Mouse (Mus musculus): ENCODE measurements at regions not wholly inside any gene's neighbourhood (a gene's known extent, or its start where the extent isn't known, plus 50 kb on each side); places are given as distances from the start of the nearest gene placed in this dataset.

- H3K79me2 ChIP-seq (ENCODE audit: control insufficient read depth, insufficient read depth, low read length, poor library complexity) = no peaks in the 10 kb centered on the region
- H3K4me3 ChIP-seq (ENCODE audit: control insufficient read depth in 1 of 2, insufficient read depth in 1 of 2, low read depth in 2 of 2, low read length in 2 of 2) = no peak overlapping the region
- no peak for DNase-seq (ENCODE audit: low read depth, low spot score)
- no peaks in the 10 kb centered on the region for H3K9me3 ChIP-seq (replicated peaks; ENCODE audit: insufficient read depth, low read length)
- no peak overlapping the region for H3K9ac ChIP-seq (ENCODE audit: control insufficient read depth, low read depth, low read length, poor library complexity, severe bottlenecking)
- no peaks in the 10 kb centered on the region for H3K4me1 ChIP-seq (ENCODE audit: control insufficient read depth in 1 of 2, insufficient read depth in 2 of 2, low read length in 2 of 2)
- H3K27ac ChIP-seq (ENCODE audit: control insufficient read depth, low read depth, low read length) = no peak overlapping the region
- TF ChIP-seq ZKSCAN1 (IDR thresholded peaks at IDR 0.05; ENCODE audit: low read depth, low read length) = no peak
- no peak for TF ChIP-seq POLR2AphosphoS2 (IDR thresholded peaks at IDR 0.05; ENCODE audit: low read length)
- TF ChIP-seq ELF1 (IDR thresholded peaks at IDR 0.05; ENCODE audit: low read depth, low read length) = no peak
- TF ChIP-seq KAT2A (conservative IDR thresholded peaks at IDR 0.05; ENCODE audit: low read depth, low read length) = no peak
- TF ChIP-seq MXI1 (IDR thresholded peaks at IDR 0.05; ENCODE audit: low read depth, low read length) = no peak
- TF ChIP-seq EP300 (IDR thresholded peaks at IDR 0.05; ENCODE audit: low read depth in 1 of 2, low read length in 2 of 2) = no peak
- TF ChIP-seq CHD1 (IDR thresholded peaks at IDR 0.05; ENCODE audit: low read depth, low read length) = no peak
- no peak for TF ChIP-seq CHD2 (IDR thresholded peaks at IDR 0.05; ENCODE audit: low read length)
- TF ChIP-seq SMC3 (IDR thresholded peaks at IDR 0.05; ENCODE audit: low read depth, low read length) = no peak
- no peak for TF ChIP-seq HCFC1 (IDR thresholded peaks at IDR 0.05; ENCODE audit: low read depth, low read length)
- no peaks in the 10 kb centered on the region for H3K36me3 ChIP-seq (ENCODE audit: control insufficient read depth in 1 of 2, insufficient read depth in 2 of 2, low read length in 2 of 2)
- no peaks in the 10 kb centered on the region for H3K27me3 ChIP-seq (ENCODE audit: control insufficient read depth in 1 of 2, insufficient read depth in 2 of 2, low read length in 2 of 2)
Observed at GRCm38 (mm10) chr13:83946495-83946894, 275.6 kb upstream of the Tmem161b start.

DNA sequence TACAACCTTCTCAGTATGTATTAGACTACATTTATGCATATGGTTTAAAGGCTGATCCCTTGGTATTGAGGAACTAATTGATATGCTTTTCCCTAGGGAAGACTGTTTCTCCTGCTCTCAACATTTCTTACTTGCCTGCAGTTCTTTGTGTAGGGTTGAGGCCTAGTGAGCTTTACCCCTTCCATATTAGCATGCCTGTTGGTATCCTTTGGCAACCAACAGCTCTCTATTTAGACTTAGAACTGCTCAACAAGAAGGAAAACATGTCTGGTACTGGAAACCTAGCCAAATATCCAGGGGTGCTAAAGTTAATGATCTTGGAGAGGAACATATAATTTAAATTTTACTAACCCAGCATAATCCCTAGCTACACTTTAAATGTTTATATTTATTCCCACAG lies 270.9 kb upstream of the Tmem161b start:
- Histone ChIP-seq H3K9me3 (replicated peaks; ENCODE audit: insufficient read depth, low read length) (no peaks in the 10 kb centered on the region), H3K27ac (ENCODE audit: control insufficient read depth, low read depth, low read length) (no peak overlapping the region), H3K9ac (ENCODE audit: control insufficient read depth, low read depth, low read length, poor library complexity, severe bottlenecking) (no peak overlapping the region), H3K27me3 (ENCODE audit: control insufficient read depth in 1 of 2, insufficient read depth in 2 of 2, low read length in 2 of 2) (no peaks in the 10 kb centered on the region), H3K36me3 (ENCODE audit: control insufficient read depth in 1 of 2, insufficient read depth in 2 of 2, low read length in 2 of 2) (no peaks in the 10 kb centered on the region), H3K4me1 (ENCODE audit: control insufficient read depth in 1 of 2, insufficient read depth in 2 of 2, low read length in 2 of 2) (no peaks in the 10 kb centered on the region), H3K79me2 (ENCODE audit: control insufficient read depth, insufficient read depth, low read length, poor library complexity) (no peaks in the 10 kb centered on the region), H3K4me3 (ENCODE audit: control insufficient read depth in 1 of 2, insufficient read depth in 1 of 2, low read depth in 2 of 2, low read length in 2 of 2) (no peak overlapping the region)
- TF ChIP-seq ETS1 (IDR thresholded peaks at IDR 0.05; ENCODE audit: low read depth, low read length) (no peak), NELFE (IDR thresholded peaks at IDR 0.05; ENCODE audit: low read depth, low read length) (no peak), CHD1 (IDR thresholded peaks at IDR 0.05; ENCODE audit: low read depth, low read length) (no peak), RCOR1 (IDR thresholded peaks at IDR 0.05; ENCODE audit: low read depth, low read length) (no peak), ZMIZ1 (IDR thresholded peaks at IDR 0.05; ENCODE audit: low read depth, low read length) (no peak)
- DNase-seq (ENCODE audit: low read depth, low spot score) = no peak

- no peaks in the 10 kb centered on the region for H3K9me3 ChIP-seq (replicated peaks; ENCODE audit: insufficient read depth, low read length)
- no peak for DNase-seq (ENCODE audit: low read depth, low spot score)
Observed at GRCm38 (mm10) chr13:83951808-83952207, 270.3 kb upstream of the Tmem161b start.

More at GRCm38 (mm10) chr13:83951808-83952207, 270.3 kb upstream of the Tmem161b start:
- Histone ChIP-seq H3K4me3 (ENCODE audit: control insufficient read depth in 1 of 2, insufficient read depth in 1 of 2, low read depth in 2 of 2, low read length in 2 of 2) (no peak overlapping the region), H3K79me2 (ENCODE audit: control insufficient read depth, insufficient read depth, low read length, poor library complexity) (no peaks in the 10 kb centered on the region), H3K9ac (ENCODE audit: control insufficient read depth, low read depth, low read length, poor library complexity, severe bottlenecking) (no peak overlapping the region), H3K4me1 (ENCODE audit: control insufficient read depth in 1 of 2, insufficient read depth in 2 of 2, low read length in 2 of 2) (no peaks in the 10 kb centered on the region), H3K27me3 (ENCODE audit: control insufficient read depth in 1 of 2, insufficient read depth in 2 of 2, low read length in 2 of 2) (no peaks in the 10 kb centered on the region), H3K36me3 (ENCODE audit: control insufficient read depth in 1 of 2, insufficient read depth in 2 of 2, low read length in 2 of 2) (no peaks in the 10 kb centered on the region), H3K27ac (ENCODE audit: control insufficient read depth, low read depth, low read length) (no peak overlapping the region)
- TF ChIP-seq TAL1 (IDR thresholded peaks at IDR 0.05; ENCODE audit: low read length) (no peak), SIN3A (IDR thresholded peaks at IDR 0.05; ENCODE audit: low read length) (no peak), SMC3 (IDR thresholded peaks at IDR 0.05; ENCODE audit: low read depth, low read length) (no peak), EP300 (IDR thresholded peaks at IDR 0.05; ENCODE audit: low read depth in 1 of 2, low read length in 2 of 2) (no peak), NRF1 (IDR thresholded peaks at IDR 0.05; ENCODE audit: insufficient read depth, low read depth, low read length, poor library complexity, severe bottlenecking) (no peak), MAFK (IDR thresholded peaks at IDR 0.05; ENCODE audit: borderline replicate concordance, low read depth, low read length) (no peak), HCFC1 (IDR thresholded peaks at IDR 0.05; ENCODE audit: low read depth, low read length) (no peak), ELF1 (IDR thresholded peaks at IDR 0.05; ENCODE audit: low read depth, low read length) (no peak), USF1 (IDR thresholded peaks at IDR 0.05; ENCODE audit: low read depth, low read length) (no peak), MEF2A (IDR thresholded peaks at IDR 0.05; ENCODE audit: extremely low read depth, insufficient replicate concordance, low read depth, low read length, poor library complexity, severe bottlenecking) (no peak), POLR2A (IDR thresholded peaks at IDR 0.05; ENCODE audit: control insufficient read depth in 1 of 2, insufficient read depth in 1 of 2, low read depth in 1 of 2, low read length in 2 of 2, poor library complexity in 1 of 2) (no peak), POLR2AphosphoS2 (IDR thresholded peaks at IDR 0.05; ENCODE audit: low read length) (no peak), CHD1 (IDR thresholded peaks at IDR 0.05; ENCODE audit: low read depth, low read length) (no peak), UBTF (IDR thresholded peaks at IDR 0.05; ENCODE audit: borderline replicate concordance, insufficient read depth, low read depth, low read length) (no peak), RAD21 (IDR thresholded peaks at IDR 0.05; ENCODE audit: low read depth, low read length) (no peak), JUND (IDR thresholded peaks at IDR 0.05; ENCODE audit: low read depth, low read length) (no peak), NELFE (IDR thresholded peaks at IDR 0.05; ENCODE audit: low read depth, low read length) (no peak), ZKSCAN1 (IDR thresholded peaks at IDR 0.05; ENCODE audit: low read depth, low read length) (no peak), ZC3H11A (IDR thresholded peaks at IDR 0.05; ENCODE audit: low read depth, low read length) (no peak)
